Mouse (Mus musculus) liver, embryonic 14.5 days (tissue): ENCODE data around the gene Hal.

Experiments used
- CTCF ChIP-seq: IDR thresholded peaks from 2 replicates; pipeline ENCODE4 v1.5.1; 2016; ENCODE audit warnings: antibody characterized with exemption, low read depth, control low read depth
- EP300 ChIP-seq: IDR thresholded peaks from 2 replicates; pipeline ENCODE4 v1.6.1; 2016; ENCODE audit warnings: antibody characterized with exemption, low read depth

DNA sequence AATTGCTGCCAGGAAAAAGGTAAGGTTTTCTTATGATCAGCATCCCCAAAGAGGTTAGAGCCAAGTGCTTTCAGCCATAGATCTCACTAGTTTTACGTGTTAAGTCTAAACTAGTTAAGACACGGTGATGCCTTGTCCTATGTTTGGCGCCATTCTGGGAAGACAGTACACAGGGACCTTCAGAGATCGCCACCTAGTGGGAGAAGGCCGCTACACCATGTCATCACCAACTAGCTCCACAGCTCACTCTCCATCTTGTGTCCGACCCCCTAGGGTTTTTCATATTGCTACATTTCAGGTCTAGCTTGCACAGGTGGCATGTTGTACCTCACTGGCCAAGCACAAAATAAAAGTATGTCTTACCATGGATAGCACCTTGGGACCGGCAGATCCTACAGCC is 60.4 kb downstream of the Hal start:
- TF ChIP-seq CTCF (peak; percentile 92), EP300 (no peak)
